Mouse (Mus musculus): ENCODE data around the gene Psmc1.

DNA sequence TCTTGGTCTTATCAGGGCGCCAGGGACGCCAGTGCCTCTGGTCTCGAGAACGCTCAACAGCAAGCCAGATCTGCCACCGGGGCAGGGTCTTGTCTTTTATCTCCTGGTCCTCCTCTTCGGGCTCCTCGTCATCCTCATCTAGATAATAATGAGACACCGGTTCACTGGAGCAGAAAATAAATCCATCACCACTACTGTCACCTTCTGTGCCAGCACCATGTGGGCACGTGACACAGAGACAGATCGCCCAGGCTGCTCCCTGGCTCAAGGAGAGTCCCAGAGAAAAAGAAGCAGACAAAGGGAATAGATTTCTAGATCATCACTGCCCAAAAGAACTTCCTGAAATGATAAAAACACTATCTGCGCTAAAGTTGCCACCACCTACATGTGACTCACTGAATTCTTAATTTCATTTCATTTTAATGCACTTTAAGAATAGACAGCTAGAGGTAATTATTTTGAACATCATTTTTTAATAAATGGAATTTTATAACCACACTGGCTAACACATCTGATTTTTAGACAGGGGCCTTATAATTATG is 24.5 kb downstream of the Psmc1 start:
- TF ChIP-seq CTCF (IDR thresholded peaks at IDR 0.05; ENCODE audit: low read depth, low read length) (no peak), POLR2A (IDR thresholded peaks at IDR 0.05; ENCODE audit: insufficient read depth, low read length) (no peak)
